In the genomic region with DNA sequence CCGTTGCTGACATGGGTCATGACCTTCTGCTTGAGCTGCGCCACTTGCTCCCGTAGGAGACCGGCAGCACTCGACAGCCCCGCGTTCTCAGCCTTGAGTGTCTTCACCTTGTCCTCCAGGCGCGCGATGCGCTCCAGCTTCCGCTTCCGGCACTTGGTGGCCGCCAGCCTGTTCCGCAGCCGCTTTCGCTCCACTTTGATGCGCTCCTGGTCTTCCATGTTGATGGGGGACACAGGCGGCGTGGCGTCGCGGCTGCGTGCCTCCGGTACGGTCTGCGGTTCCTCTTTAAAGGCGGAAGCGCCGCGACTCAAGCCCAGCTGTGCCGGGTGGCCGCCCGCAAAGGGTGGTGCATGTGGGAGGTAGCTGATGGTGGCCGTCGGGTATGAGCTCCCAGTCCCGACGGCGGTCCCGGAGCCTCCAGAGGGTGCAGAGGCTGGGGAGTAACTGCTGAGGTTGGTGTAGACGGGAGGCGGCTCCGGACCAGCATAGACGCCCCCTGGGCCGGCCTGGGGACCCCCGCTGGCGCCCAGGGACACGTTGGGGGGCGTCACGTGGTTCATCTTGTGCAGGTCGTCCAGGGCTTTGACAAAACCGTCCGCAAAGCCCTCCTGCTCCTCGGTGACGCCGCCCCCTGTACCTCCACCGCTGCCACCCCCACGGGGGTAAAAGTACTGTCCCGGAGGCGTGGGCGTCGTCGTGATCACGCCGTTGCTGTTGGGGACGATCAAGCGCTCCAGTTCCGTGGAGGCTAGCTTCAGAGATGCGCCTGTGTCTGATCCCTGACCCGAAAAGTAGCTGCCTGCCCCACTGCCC, we compare ENCODE assay signal across 8 mouse cellular contexts. TPM values are rescaled to one million over a fixed set of nuclear protein-coding genes. Genes with fewer than 3 reads are reported as not detected.
DNase-seq lines count a peak whose midpoint lies in the region; ATAC-seq and TF ChIP-seq lines count a peak whose summit lies in the region.

No protein-coding gene starts in this region.

- peak overlapping the region; percentile 81 for H3K9ac ChIP-seq in lung, embryonic 15.5 days

- peak overlapping the region; percentile 79 for H3K27ac ChIP-seq in forebrain, embryonic 10.5 days
- H3K27ac ChIP-seq in lung, embryonic 15.5 days: peak overlapping the region; percentile 93
- H3K27ac ChIP-seq in olfactory bulb, adult 2 months (ENCODE audit: insufficient read depth, low read depth, low read length): peak overlapping the region; percentile 92

- peaks cover 71% of the 10 kb centered on the region for H3K4me1 ChIP-seq in forebrain, embryonic 10.5 days
- peaks cover 77% of the 10 kb centered on the region for H3K4me1 ChIP-seq in lung, embryonic 15.5 days
- peaks cover 25% of the 10 kb centered on the region for H3K4me1 ChIP-seq in olfactory bulb, adult 2 months (ENCODE audit: control insufficient read depth, insufficient read depth, low read length)

- H3K9me3 ChIP-seq in forebrain, embryonic 10.5 days: no peaks in the 10 kb centered on the region
- H3K9me3 ChIP-seq in lung, embryonic 15.5 days: no peaks in the 10 kb centered on the region

- H3K27me3 ChIP-seq in forebrain, embryonic 10.5 days (ENCODE audit: poor library complexity, severe bottlenecking): peaks cover 61% of the 10 kb centered on the region
- H3K27me3 ChIP-seq in lung, embryonic 15.5 days: no peaks in the 10 kb centered on the region

- TF ChIP-seq POLR2A in olfactory bulb, adult 2 months (IDR thresholded peaks at IDR 0.05; ENCODE audit: insufficient read depth, low read depth, low read length): no peak

- TF ChIP-seq CTCF in olfactory bulb, adult 2 months (IDR thresholded peaks at IDR 0.05; ENCODE audit: insufficient read depth, low read depth, low read length): no peak

- intact Hi-C loops in heart, postnatal 14 days (cut with DNase I): no loop called here

- DNase-seq in CD4-positive, CD25-positive, alpha-beta regulatory T cell, adult 2 months (ENCODE audit: low read depth, low spot score): peak; percentile 88
- DNase-seq in adrenal gland, adult 8-10 months: peak; percentile 78
- DNase-seq in forebrain, embryonic 10.5 days (ENCODE audit: extremely low spot score, low spot score): peak; percentile 67
- DNase-seq in heart, postnatal 14 days: peak; percentile 72 to 77
- peak; percentile 75 to 84 for DNase-seq in kidney, postnatal 4 days
- peak; percentile 85 for DNase-seq in thymus, postnatal 4 days

- WGBS in forebrain, embryonic 10.5 days: 2% methylated on average over 70 of the region's 70 CpGs
- under 1% methylated on average over 68 of the region's 70 CpGs for WGBS in lung, embryonic 15.5 days
- under 1% methylated on average over 70 of the region's 70 CpGs for WGBS in olfactory bulb, adult 2 months

- H3K4me3 ChIP-seq in forebrain, embryonic 10.5 days: peak overlapping the region; percentile 68
- peak overlapping the region; percentile 61 for H3K4me3 ChIP-seq in lung, embryonic 15.5 days
- peak overlapping the region; percentile 83 for H3K4me3 ChIP-seq in olfactory bulb, adult 2 months (ENCODE audit: insufficient read depth, low read depth, low read length)

- H3K4me2 ChIP-seq in lung, embryonic 15.5 days: peak overlapping the region; percentile 99

- ATAC-seq in lung, embryonic 15.5 days (ENCODE audit: borderline replicate concordance, extremely low read depth, low FRiP score, low TSS enrichment): no peak

- peaks cover 26% of the 10 kb centered on the region for H3K36me3 ChIP-seq in forebrain, embryonic 10.5 days (replicated peaks)
- H3K36me3 ChIP-seq in lung, embryonic 15.5 days: peaks cover 17% of the 10 kb centered on the region

RNA-seq across cellular contexts. Expression of a gene that starts 0.9 kb away (rescaled TPM):
- total RNA-seq in adrenal gland, adult 8-10 months (2022): 100 to 1,000 TPM in 1 of 4 experiments, 10 to 100 TPM in 3; 39.9 to 211 (median 52.4) TPM
- 3.8 and 4.0 TPM in 2 replicates for polyA plus RNA-seq in forebrain, embryonic 10.5 days (2016; fragmentation: Nextera tagmentation; extraction: Ambion mirVana)
- 10 to 100 TPM; 11.2 to 13.9 TPM for total RNA-seq in heart, postnatal 14 days (2021)
- 17.4 and 20.5 TPM in 2 replicates for polyA plus RNA-seq in lung, embryonic 15.5 days (2015; fragmentation: Nextera tagmentation; extraction: Ambion mirVana)
- polyA plus RNA-seq in olfactory bulb, adult 2 months (2012; ENCODE audit: insufficient read depth, insufficient read length, low replicate concordance, missing spikeins): not detected in 2 replicates

RNA-seq across cellular contexts. Expression of a gene that starts 8.1 kb away (rescaled TPM):
- 100 to 1,000 TPM in 3 of 4 experiments, 10 to 100 TPM in 1; 89.0 to 142 (median 110) TPM for total RNA-seq in adrenal gland, adult 8-10 months (2022)
- polyA plus RNA-seq in forebrain, embryonic 10.5 days (2016; fragmentation: Nextera tagmentation; extraction: Ambion mirVana): 163 and 173 TPM in 2 replicates
- total RNA-seq in heart, postnatal 14 days (2021): 10 to 100 TPM; 39.7 to 50.7 TPM
- polyA plus RNA-seq in lung, embryonic 15.5 days (2015; fragmentation: Nextera tagmentation; extraction: Ambion mirVana): 114 and 120 TPM in 2 replicates
- polyA plus RNA-seq in olfactory bulb, adult 2 months (2012; ENCODE audit: insufficient read depth, insufficient read length, low replicate concordance, missing spikeins): not detected in 2 replicates

RNA-seq across cellular contexts. Expression of a gene that starts 8.3 kb away (rescaled TPM):
- total RNA-seq in adrenal gland, adult 8-10 months (2022): 100 to 1,000 TPM; 651 to 758 (median 708) TPM
- polyA plus RNA-seq in forebrain, embryonic 10.5 days (2016; fragmentation: Nextera tagmentation; extraction: Ambion mirVana): 1,199 and 1,255 TPM in 2 replicates
- 100 to 1,000 TPM; 627 to 727 TPM for total RNA-seq in heart, postnatal 14 days (2021)
- polyA plus RNA-seq in lung, embryonic 15.5 days (2015; fragmentation: Nextera tagmentation; extraction: Ambion mirVana): 727 and 733 TPM in 2 replicates
- not detected in 2 replicates for polyA plus RNA-seq in olfactory bulb, adult 2 months (2012; ENCODE audit: insufficient read depth, insufficient read length, low replicate concordance, missing spikeins)

RNA-seq across cellular contexts. Expression of a gene that starts 8.4 kb away (rescaled TPM):
- total RNA-seq in adrenal gland, adult 8-10 months (2022): 1 to 10 TPM in 2 of 4 experiments, not detected in 2; 1.7 to 2.3 TPM
- not detected in 2 replicates for polyA plus RNA-seq in forebrain, embryonic 10.5 days (2016; fragmentation: Nextera tagmentation; extraction: Ambion mirVana)
- 1 to 10 TPM; 1.1 to 2.7 TPM for total RNA-seq in heart, postnatal 14 days (2021)
- not detected in 2 replicates for polyA plus RNA-seq in lung, embryonic 15.5 days (2015; fragmentation: Nextera tagmentation; extraction: Ambion mirVana)
- polyA plus RNA-seq in olfactory bulb, adult 2 months (2012; ENCODE audit: insufficient read depth, insufficient read length, low replicate concordance, missing spikeins): not detected in 2 replicates

RNA-seq across cellular contexts. Expression of a gene that starts 12.8 kb away (rescaled TPM):
- 10 to 100 TPM in 2 of 4 experiments, 1 to 10 TPM in 2; 6.2 to 12.7 (median 10.5) TPM for total RNA-seq in adrenal gland, adult 8-10 months (2022)
- 18.3 and 19.0 TPM in 2 replicates for polyA plus RNA-seq in forebrain, embryonic 10.5 days (2016; fragmentation: Nextera tagmentation; extraction: Ambion mirVana)
- total RNA-seq in heart, postnatal 14 days (2021): 1 to 10 TPM; 1.6 to 2.0 TPM
- 23.2 and 23.9 TPM in 2 replicates for polyA plus RNA-seq in lung, embryonic 15.5 days (2015; fragmentation: Nextera tagmentation; extraction: Ambion mirVana)
- polyA plus RNA-seq in olfactory bulb, adult 2 months (2012; ENCODE audit: insufficient read depth, insufficient read length, low replicate concordance, missing spikeins): not detected in 2 replicates

Comparison
In these comparisons a context has a peak if more than half of its experiments do, and no peak if none do; other contexts are left out.
1. RNA of a gene that starts 8.1 kb away (polyA plus RNA-seq): 163 to 173 TPM in forebrain, embryonic 10.5 days and 114 to 120 TPM in lung, embryonic 15.5 days; not detected in olfactory bulb, adult 2 months; every median in the first group is over 100 times any median in the second.
2. Peak in every context shown above with its lines, with median percentiles within 50 percentile points of each other: DNase-seq, H3K27ac ChIP-seq and H3K4me3 ChIP-seq.